Mouse (Mus musculus) MEL (cell line): Measurements from ENCODE around the gene Uvssa. TPM values are rescaled to one million over a fixed set of nuclear protein-coding genes. Genes with fewer than 3 reads are reported as not detected.

Experiments
- DNase-seq: peaks from one replicate; pipeline ENCODE4 v3.0.0; 2011; ENCODE audit warnings: low read depth, low spot score
- H3K27ac ChIP-seq: 2 replicates; pipeline ENCODE4 v1.5.1; 2012; ENCODE audit warnings: low read depth, mild to moderate bottlenecking, control low read depth, low read length, moderate library complexity; ENCODE audit not compliant: control insufficient read depth
- H3K27me3 ChIP-seq, 2 experiments: fragments of 150-350 bp in 1 of 2; sonication (generic) in 1 of 2; 2 replicates each; pipeline ENCODE4 v1.6.1; 2012; ENCODE audit warnings: low read length in 2 of 2, mild to moderate bottlenecking in 2 of 2, improper control_type of control experiment in 1 of 2, moderate library complexity in 1 of 2; ENCODE audit not compliant: insufficient read depth in 2 of 2, control insufficient read depth in 1 of 2
- H3K36me3 ChIP-seq, 2 experiments: 2 replicates each; pipeline ENCODE4 v1.6.1; 2012 to 2014; ENCODE audit warnings: low read length in 2 of 2, improper control_type of control experiment in 1 of 2, inconsistent platforms in 1 of 2, mild to moderate bottlenecking in 1 of 2; ENCODE audit not compliant: insufficient read depth in 2 of 2, control insufficient read depth in 1 of 2
- H3K4me1 ChIP-seq, 2 experiments: fragments of 150-350 bp in 1 of 2; sonication (generic) in 1 of 2; 2 replicates each; pipeline ENCODE4 v1.6.1; 2012; ENCODE audit warnings: low read length in 2 of 2, improper control_type of control experiment in 1 of 2, mild to moderate bottlenecking in 1 of 2; ENCODE audit not compliant: insufficient read depth in 2 of 2, control insufficient read depth in 1 of 2
- H3K4me3 ChIP-seq, 2 experiments: fragments of 150-350 bp in 1 of 2; sonication (generic) in 1 of 2; 2 replicates each; pipeline ENCODE4 v1.5.1; 2012; ENCODE audit warnings: low read depth in 2 of 2, low read length in 2 of 2, mild to moderate bottlenecking in 2 of 2, moderate library complexity in 2 of 2, control low read depth in 1 of 2, improper control_type of control experiment in 1 of 2; ENCODE audit not compliant: control insufficient read depth in 1 of 2, insufficient read depth in 1 of 2
- H3K79me2 ChIP-seq: 2 replicates; pipeline ENCODE4 v1.6.1; 2012; ENCODE audit warnings: mild to moderate bottlenecking, low read length, moderate library complexity; ENCODE audit not compliant: control insufficient read depth, poor library complexity, insufficient read depth
- H3K9ac ChIP-seq: 2 replicates; pipeline ENCODE4 v1.6.1; 2012; ENCODE audit warnings: low read depth, mild to moderate bottlenecking, control low read depth, low read length, moderate library complexity; ENCODE audit not compliant: control insufficient read depth, poor library complexity, severe bottlenecking
- H3K9me3 ChIP-seq: fragments of 150-350 bp; sonication (generic); replicated peaks from 2 replicates; pipeline ENCODE4 v1.6.1; 2012; ENCODE audit warnings: mild to moderate bottlenecking, low read length, improper control_type of control experiment, moderate library complexity; ENCODE audit not compliant: insufficient read depth
- BHLHE40 ChIP-seq: IDR thresholded peaks from 2 replicates; pipeline ENCODE4 v1.6.1; 2012; ENCODE audit warnings: low read depth, mild to moderate bottlenecking, inconsistent platforms, low read length, improper control_type of control experiment, borderline replicate concordance
- CHD1 ChIP-seq: IDR thresholded peaks from 2 replicates; pipeline ENCODE4 v1.6.1; 2012; ENCODE audit warnings: low read depth, mild to moderate bottlenecking, inconsistent platforms, low read length, improper control_type of control experiment
- E2F4 ChIP-seq: IDR thresholded peaks from 2 replicates; pipeline ENCODE4 v1.6.1; 2011; ENCODE audit warnings: low read depth, low read length, improper control_type of control experiment, borderline replicate concordance
- ELF1 ChIP-seq: IDR thresholded peaks from 2 replicates; pipeline ENCODE4 v1.6.1; 2014; ENCODE audit warnings: low read depth, mild to moderate bottlenecking, inconsistent platforms, low read length, improper control_type of control experiment, moderate library complexity
- GATA1 ChIP-seq: IDR thresholded peaks from 2 replicates; pipeline ENCODE4 v1.6.1; 2011; ENCODE audit warnings: low read depth, low read length, improper control_type of control experiment
- JUND ChIP-seq: IDR thresholded peaks from 2 replicates; pipeline ENCODE4 v1.6.1; 2011; ENCODE audit warnings: low read depth, mild to moderate bottlenecking, improper control_type of control experiment, low read length
- MAFK ChIP-seq: IDR thresholded peaks from 2 replicates; pipeline ENCODE4 v1.6.1; 2011; ENCODE audit warnings: low read depth, mild to moderate bottlenecking, low read length, improper control_type of control experiment, borderline replicate concordance
- MAZ ChIP-seq: IDR thresholded peaks from 2 replicates; pipeline ENCODE4 v1.6.1; 2012; ENCODE audit warnings: low read depth, mild to moderate bottlenecking, inconsistent platforms, low read length, improper control_type of control experiment
- MEF2A ChIP-seq: IDR thresholded peaks from 2 replicates; pipeline ENCODE4 v1.6.1; 2014; ENCODE audit warnings: low read depth, mild to moderate bottlenecking, inconsistent platforms, low read length, improper control_type of control experiment; ENCODE audit not compliant: poor library complexity, insufficient replicate concordance, severe bottlenecking; ENCODE audit errors: extremely low read depth
- MXI1 ChIP-seq: IDR thresholded peaks from 2 replicates; pipeline ENCODE4 v1.6.1; 2011; ENCODE audit warnings: mild to moderate bottlenecking, low read depth, low read length, improper control_type of control experiment
- NRF1 ChIP-seq: IDR thresholded peaks from 2 replicates; pipeline ENCODE4 v1.6.1; 2014; ENCODE audit warnings: low read depth, mild to moderate bottlenecking, inconsistent platforms, low read length, improper control_type of control experiment, moderate library complexity; ENCODE audit not compliant: poor library complexity, insufficient read depth, severe bottlenecking
- POLR2A ChIP-seq, 2 experiments: IDR thresholded peaks; 2 replicates each; pipeline ENCODE4 v1.6.1; 2011 to 2012; ENCODE audit warnings: low read length in 2 of 2, mild to moderate bottlenecking in 2 of 2, control low read depth in 1 of 2, improper control_type of control experiment in 1 of 2, low read depth in 1 of 2, moderate library complexity in 1 of 2; ENCODE audit not compliant: control insufficient read depth in 1 of 2, insufficient read depth in 1 of 2, poor library complexity in 1 of 2
- POLR2AphosphoS2 ChIP-seq: IDR thresholded peaks from 2 replicates; pipeline ENCODE4 v1.6.1; 2011; ENCODE audit warnings: low read length, improper control_type of control experiment
- SMC3 ChIP-seq: IDR thresholded peaks from 2 replicates; pipeline ENCODE4 v1.6.1; 2011; ENCODE audit warnings: low read depth, low read length, improper control_type of control experiment
- TBP ChIP-seq: IDR thresholded peaks from 2 replicates; pipeline ENCODE4 v1.8.0; 2011; ENCODE audit warnings: low read depth, low read length, improper control_type of control experiment
- TCF12 ChIP-seq: IDR thresholded peaks from 2 replicates; pipeline ENCODE4 v1.6.1; 2014; ENCODE audit warnings: low read depth, mild to moderate bottlenecking, inconsistent platforms, low read length, improper control_type of control experiment, moderate library complexity
- UBTF ChIP-seq: IDR thresholded peaks from 2 replicates; pipeline ENCODE4 v1.6.1; 2012; ENCODE audit warnings: low read depth, mild to moderate bottlenecking, inconsistent platforms, low read length, improper control_type of control experiment, moderate library complexity, borderline replicate concordance; ENCODE audit not compliant: insufficient read depth
- USF1 ChIP-seq: IDR thresholded peaks from 2 replicates; pipeline ENCODE4 v1.6.1; 2014; ENCODE audit warnings: low read depth, mild to moderate bottlenecking, inconsistent platforms, low read length, improper control_type of control experiment, moderate library complexity
- ZKSCAN1 ChIP-seq: IDR thresholded peaks from 2 replicates; pipeline ENCODE4 v1.6.1; 2012; ENCODE audit warnings: low read depth, mild to moderate bottlenecking, inconsistent platforms, low read length, improper control_type of control experiment, moderate library complexity
- ZMIZ1 ChIP-seq: IDR thresholded peaks from 2 replicates; pipeline ENCODE4 v1.6.1; 2012; ENCODE audit warnings: low read depth, mild to moderate bottlenecking, inconsistent platforms, low read length, improper control_type of control experiment, moderate library complexity
- polyA plus RNA-seq, 2 experiments: library from polyadenylated mRNA; stranded (reverse) in 1 of 2; unstranded in 1 of 2; fragments of >175 nt in 1 of 2; fragments of >200 nt in 1 of 2; gene quantifications; 2 replicates each; pipeline versions ENCODE4 v1.2.1 to v1.2.4; 2012; ENCODE audit warnings: low replicate concordance in 2 of 2, low read depth in 1 of 2; ENCODE audit not compliant: insufficient read length in 2 of 2, insufficient read depth in 1 of 2, missing spikeins in 1 of 2
- total RNA-seq: library from RNA; depleted of rRNA; stranded (reverse); fragments of 300-350 nt; gene quantifications from 2 replicates; pipeline ENCODE4 v1.2.3, GENCODE M21; 2012

Uvssa gene
- total and polyA plus RNA-seq, 3 experiments = 6.3 to 10.6 TPM; not detected in 1

GRCm38 (mm10) chr5:33377176-33377575 lies 1.2 kb upstream of the Uvssa start:
- H3K9me3 ChIP-seq = no peaks in the 10 kb centered on the region
- H3K79me2 ChIP-seq = peaks cover 7% of the 10 kb centered on the region; the same call in 1 of the 2 replicates
- peak; percentile 24 for DNase-seq
- TF ChIP-seq POLR2AphosphoS2 (no peak), USF1 (no peak), GATA1 (no peak), UBTF (no peak), NRF1 (no peak), ZMIZ1 (no peak), ZKSCAN1 (no peak), TBP (no peak), SMC3 (no peak), ELF1 (no peak), BHLHE40 (no peak), MXI1 (no peak), POLR2A (IDR thresholded peaks at IDR 0.05; ENCODE audit: control insufficient read depth in 1 of 2, insufficient read depth in 1 of 2, low read depth in 1 of 2, low read length in 2 of 2, poor library complexity in 1 of 2) (no peak)
- peaks cover 0 to 5% of the 10 kb centered on the region in 2 experiments; a peak in 3 of 4 replicates for H3K4me1 ChIP-seq
- peak overlapping the region; percentile 61 to 64 for H3K4me3 ChIP-seq
- peak overlapping the region; percentile 70 for H3K9ac ChIP-seq
- peaks cover 4 to 6% of the 10 kb centered on the region in 2 experiments; a peak in 3 of 4 replicates for H3K36me3 ChIP-seq
- 0 out of 2 replicates have a peak overlapping the region, but pooled peaks have one; percentile 64 for H3K27ac ChIP-seq
- no peaks in the 10 kb centered on the region for H3K27me3 ChIP-seq

GRCm38 (mm10) chr5:33377801-33378301 lies 498 bp upstream of the Uvssa start:
- Histone ChIP-seq H3K27me3 (no peaks in the 10 kb centered on the region), H3K9ac (peak overlapping the region; percentile 70), H3K4me3 (peak overlapping the region; percentile 61 to 64), H3K36me3 (peaks cover 4 to 6% of the 10 kb centered on the region in 2 experiments; a peak in 3 of 4 replicates), H3K4me1 (peaks cover 0 to 5% of the 10 kb centered on the region in 2 experiments; a peak in 3 of 4 replicates), H3K79me2 (peaks cover 7% of the 10 kb centered on the region; the same call in 1 of the 2 replicates), H3K27ac (peak overlapping the region; percentile 64), H3K9me3 (no peaks in the 10 kb centered on the region)
- DNase-seq = no peak
- TF ChIP-seq CHD1 = 0 out of 2 replicates have a peak, but pooled peaks have one; percentile 9
- TF ChIP-seq POLR2AphosphoS2 = no peak
- TF ChIP-seq, all 39 proteins: peak for 1

DNA sequence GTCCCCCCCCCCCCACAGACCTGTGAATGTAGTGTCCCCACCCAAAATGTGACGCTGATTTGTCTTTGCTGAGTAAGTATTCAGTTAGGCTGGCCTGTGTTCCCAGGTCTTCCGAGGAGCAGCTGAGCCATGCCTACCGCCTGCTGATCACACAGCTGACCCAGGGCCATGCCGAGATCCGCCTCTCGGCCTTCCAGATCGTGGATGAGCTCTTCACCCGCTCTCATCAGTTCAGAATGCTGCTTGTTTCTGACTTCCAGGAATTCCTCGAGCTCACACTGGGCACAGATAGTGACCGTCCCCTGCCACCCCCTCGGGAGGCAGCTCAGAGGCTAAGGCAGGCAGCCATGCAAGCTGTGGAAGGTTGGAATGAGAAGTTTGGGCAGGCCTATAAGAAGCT lies 9.2 kb downstream of the Uvssa start:
- Histone ChIP-seq H3K4me3 (no peak overlapping the region), H3K9me3 (no peaks in the 10 kb centered on the region), H3K4me1 (no peaks in the 10 kb centered on the region), H3K27ac (no peak overlapping the region), H3K36me3 (peaks cover 0 to 2% of the 10 kb centered on the region in 2 experiments; a peak in 1 of 4 replicates), H3K9ac (no peak overlapping the region), H3K79me2 (no peaks in the 10 kb centered on the region), H3K27me3 (no peaks in the 10 kb centered on the region)
- TF ChIP-seq MAFK (no peak), TBP (no peak), TCF12 (no peak), BHLHE40 (no peak), JUND (no peak), MAZ (no peak), SMC3 (no peak), ELF1 (no peak), MEF2A (no peak), E2F4 (no peak)
- DNase-seq = no peak
